Mouse (Mus musculus) urinary bladder, postnatal 0 days (tissue): ENCODE results near the gene Fancd2os. TPM values are rescaled to one million over a fixed set of nuclear protein-coding genes. Genes with fewer than 3 reads are reported as not detected.

Experiments used
- polyA plus RNA-seq: library from polyadenylated mRNA; unstranded; fragments of >200 nt; fragmentation: Nextera tagmentation; extraction: Ambion mirVana; gene quantifications from 2 replicates; pipeline ENCODE4 v1.2.1, GENCODE M21; 2015

Gene Fancd2os
- not detected in 2 replicates for polyA plus RNA-seq

GRCm38 (mm10) chr6:113600543-113601139, at the start of gene Fancd2os:
Gene Fancd2os, minus strand, starts transcription at chr6:113600715.

GRCm38 (mm10) chr6:113638302-113639040, 38.0 kb upstream of the Fancd2os start, which contains the start of gene Irak2:
Gene Irak2, plus strand, starts transcription at chr6:113638467.

GRCm38 (mm10) chr6:113623941-113624751, 23.6 kb upstream of the Fancd2os start, which contains the start of gene Vhl:
Gene Vhl, plus strand, starts transcription at chr6:113623959.

DNA sequence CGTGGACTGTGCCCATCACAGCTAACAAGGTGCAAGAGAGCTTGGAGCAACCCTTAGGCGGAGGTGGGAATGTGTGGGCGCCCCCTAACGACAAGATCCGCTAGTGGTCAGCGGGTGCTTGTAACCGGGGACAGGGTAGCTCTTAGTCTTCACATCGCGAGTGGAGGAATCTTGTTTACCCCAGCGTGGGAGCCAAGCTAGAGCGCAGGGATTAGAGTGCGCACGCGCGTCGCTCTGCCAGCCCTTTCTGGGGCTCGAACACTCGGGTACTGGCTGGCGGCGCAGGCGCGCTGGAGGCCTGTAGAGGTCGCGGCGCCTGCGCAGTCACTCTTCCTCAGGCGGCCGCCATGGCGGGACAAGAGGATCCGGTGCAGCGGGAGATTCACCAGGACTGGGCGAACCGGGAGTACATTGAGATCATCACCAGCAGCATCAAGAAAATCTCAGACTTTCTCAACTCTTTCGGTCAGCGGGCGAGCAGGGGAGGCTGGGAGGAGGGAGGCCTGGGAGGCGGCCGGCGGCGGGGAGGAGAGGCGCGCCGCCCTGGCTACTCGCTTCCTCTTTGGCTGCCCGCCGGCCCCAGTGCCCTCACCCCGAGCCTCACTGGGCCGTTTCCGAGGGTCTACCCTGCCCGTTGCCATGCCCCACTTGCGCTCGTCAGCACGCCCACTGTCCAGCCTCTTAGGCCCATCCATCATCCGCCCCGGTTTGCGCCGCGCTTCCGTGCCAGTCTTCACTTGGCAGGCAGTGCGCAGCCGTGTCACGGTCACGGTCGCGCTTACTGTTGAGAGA, 4.1 kb upstream of the Fancd2os start, which contains the start of gene Brk1:
TSS of gene Brk1 (plus strand) at position 341 of the 792 bp plus-strand sequence.

Other genes with a start within 250 kb of the Fancd2os start
- gene Tada3, start 222.8 kb downstream of the Fancd2os start, polyA plus RNA-seq = 38.4 and 39.1 TPM in 2 replicates
- 327 and 354 TPM in 2 replicates for gene Arpc4, start 222.6 kb downstream of the Fancd2os start, polyA plus RNA-seq
- 1.0 and 1.2 TPM in 2 replicates for gene Ttll3, start 211.5 kb downstream of the Fancd2os start, polyA plus RNA-seq
- gene Rpusd3, start 181.4 kb downstream of the Fancd2os start, polyA plus RNA-seq = 11.4 and 16.5 TPM in 2 replicates
- gene Cidec, start 165.0 kb downstream of the Fancd2os start, polyA plus RNA-seq = not detected in 2 replicates
- 79.2 and 82.8 TPM in 2 replicates for gene Jagn1, start 158.1 kb downstream of the Fancd2os start, polyA plus RNA-seq
- gene Il17re, start 142.2 kb downstream of the Fancd2os start, polyA plus RNA-seq = 54.7 and 60.4 TPM in 2 replicates
- 28.2 and 32.1 TPM in 2 replicates for gene Il17rc, start 129.3 kb downstream of the Fancd2os start, polyA plus RNA-seq
- gene Creld1, start 117.4 kb downstream of the Fancd2os start, polyA plus RNA-seq = 33.3 and 33.8 TPM in 2 replicates
- gene Prrt3, start 98.8 kb downstream of the Fancd2os start, polyA plus RNA-seq = 0.72 and 0.77 TPM in 2 replicates
- 91.2 and 104 TPM in 2 replicates for gene Emc3, start 69.1 kb downstream of the Fancd2os start, polyA plus RNA-seq
- gene Fancd2, start 69.0 kb downstream of the Fancd2os start, polyA plus RNA-seq = 2.5 and 3.2 TPM in 2 replicates
- 189 and 195 TPM in 2 replicates for gene Brk1, start 4.1 kb upstream of the Fancd2os start, polyA plus RNA-seq
- 24.3 and 25.1 TPM in 2 replicates for gene Vhl, start 23.2 kb upstream of the Fancd2os start, polyA plus RNA-seq
- 24.0 and 24.1 TPM in 2 replicates for gene Irak2, start 37.8 kb upstream of the Fancd2os start, polyA plus RNA-seq
- 0.95 and 0.97 TPM in 2 replicates for gene Tatdn2, start 96.3 kb upstream of the Fancd2os start, polyA plus RNA-seq
- 0.50 TPM in 1 of 2 replicates, not detected in the other for gene Ghrl, start 119.2 kb upstream of the Fancd2os start, polyA plus RNA-seq
- gene Sec13, start 140.0 kb upstream of the Fancd2os start, polyA plus RNA-seq = 202 TPM in 2 replicates